Mouse (Mus musculus): ENCODE measurements around the gene Ranbp3.

GRCm38 (mm10) chr17:56627530-56628277 is 45.4 kb upstream of the Ranbp3 start, which contains the start of gene Catsperd:
- TF ChIP-seq EP300 (IDR thresholded peaks at IDR 0.05; ENCODE audit: insufficient read depth, low read depth, low read length) (no peak), POLR2A (IDR thresholded peaks at IDR 0.05; ENCODE audit: insufficient read depth, low read length) (peak; percentile 18), CTCF (IDR thresholded peaks at IDR 0.05; ENCODE audit: low read depth, low read length) (no peak)
